Mouse (Mus musculus): Measurements from ENCODE around the gene Gm39653.

- TF ChIP-seq POLR2A (IDR thresholded peaks at IDR 0.05; ENCODE audit: extremely low read depth, insufficient read depth, low read length) (no peak), CTCF (IDR thresholded peaks at IDR 0.05; ENCODE audit: extremely low read depth, insufficient read depth, low read length) (no peak)
These were observed 50.3 kb downstream of the Gm39653 start for GRCm38 (mm10) chr1:63666089-63666488.

Data from cortical plate, adult 2 months (tissue).